Mouse (Mus musculus) small intestine, adult 2 months (tissue): ENCODE results near the gene Ehd2. TPM values are rescaled to one million over a fixed set of nuclear protein-coding genes. Genes with fewer than 3 reads are reported as not detected.

Experiments
- H3K27ac ChIP-seq: fragments of 200-500 bp; 2 replicates; pipeline ENCODE4 v1.5.1; 2012; ENCODE audit warnings: low read depth, low read length, control low read depth, inconsistent platforms; ENCODE audit not compliant: insufficient read depth
- H3K27me3 ChIP-seq: fragments of 200-500 bp; 2 replicates; pipeline ENCODE4 v1.6.1; 2012; ENCODE audit warnings: mild to moderate bottlenecking, moderate library complexity, low read length, inconsistent platforms; ENCODE audit not compliant: control insufficient read depth, insufficient read depth
- H3K36me3 ChIP-seq: fragments of 200-500 bp; 2 replicates; pipeline ENCODE4 v1.6.1; 2012; ENCODE audit warnings: mild to moderate bottlenecking, low read length, control low read depth, inconsistent platforms; ENCODE audit not compliant: control insufficient read depth, insufficient read depth
- H3K4me1 ChIP-seq: fragments of 200-500 bp; 2 replicates; pipeline ENCODE4 v1.6.1; 2012; ENCODE audit warnings: low read length, inconsistent platforms, mixed read lengths; ENCODE audit not compliant: control insufficient read depth, insufficient read depth, insufficient read length
- H3K4me3 ChIP-seq: fragments of 200-500 bp; 2 replicates; pipeline ENCODE4 v1.5.1; 2012; ENCODE audit warnings: low read depth, mild to moderate bottlenecking, control low read depth, inconsistent platforms, low read length, moderate library complexity
- CTCF ChIP-seq: fragments of 200-500 bp; IDR thresholded peaks from 2 replicates; pipeline ENCODE4 v1.5.1; 2012; ENCODE audit warnings: low read depth, mild to moderate bottlenecking, control low read depth, inconsistent platforms, low read length, moderate library complexity, mixed read lengths; ENCODE audit not compliant: insufficient replicate concordance, insufficient read length; ENCODE audit errors: extremely low read depth
- POLR2A ChIP-seq: fragments of 200-500 bp; IDR thresholded peaks from 2 replicates; pipeline ENCODE4 v1.6.1; 2012; ENCODE audit warnings: low read depth, mild to moderate bottlenecking, control low read depth, inconsistent platforms, low read length, moderate library complexity
- WGBS: fragments of 180-500 bp; shearing (Covaris S2); methylation state at CpG from one replicate; pipeline ENCODE4 v1.1.7; 2018; 5-methylcytosine and 5-hydroxymethylcytosine counted together
- polyA plus RNA-seq: library from polyadenylated mRNA; depleted of rRNA; stranded (reverse); fragments of >200 nt; gene quantifications from 2 replicates; pipeline ENCODE4 v1.2.3, GENCODE M21; 2012

Gene Ehd2
- polyA plus RNA-seq, 1 experiment, result 14.5 TPM

GRCm38 (mm10) chr7:15954978-15955443 is 12.4 kb downstream of the Ehd2 start:
- Histone ChIP-seq H3K4me1 (no peaks in the 10 kb centered on the region; the same call in 1 of the 2 replicates), H3K4me3 (no peak overlapping the region), H3K27me3 (no peaks in the 10 kb centered on the region), H3K36me3 (no peaks in the 10 kb centered on the region), H3K27ac (no peak overlapping the region)
- WGBS, result 18% methylated on average over 21 of the region's 21 CpGs
- TF ChIP-seq CTCF, result no peak
- no peak for TF ChIP-seq POLR2A

GRCm38 (mm10) chr7:15954436-15954835 is 12.9 kb downstream of the Ehd2 start:
- Histone ChIP-seq H3K4me3 (no peak overlapping the region), H3K27ac (no peak overlapping the region), H3K27me3 (no peaks in the 10 kb centered on the region), H3K36me3 (no peaks in the 10 kb centered on the region), H3K4me1 (no peaks in the 10 kb centered on the region; the same call in none of the 2 replicates)
- 84% methylated on average over 7 of the region's 7 CpGs for WGBS
- TF ChIP-seq CTCF, result no peak
- no peak for TF ChIP-seq POLR2A

GRCm38 (mm10) chr7:15953307-15954074 is 13.9 kb downstream of the Ehd2 start:
- no peaks in the 10 kb centered on the region for H3K36me3 ChIP-seq
- WGBS, result 86% methylated on average over 13 of the region's 13 CpGs
- no peak overlapping the region for H3K4me3 ChIP-seq

GRCm38 (mm10) chr7:15952416-15952815 is 15.0 kb downstream of the Ehd2 start:
- Histone ChIP-seq H3K4me3 (no peak overlapping the region), H3K27ac (no peak overlapping the region), H3K36me3 (no peaks in the 10 kb centered on the region), H3K27me3 (no peaks in the 10 kb centered on the region), H3K4me1 (peaks cover 5% of the 10 kb centered on the region)
- TF ChIP-seq CTCF (no peak), POLR2A (no peak)
- WGBS, result 46% methylated on average over 3 of the region's 3 CpGs

More at GRCm38 (mm10) chr7:15953307-15954074, 13.9 kb downstream of the Ehd2 start:
- TF ChIP-seq CTCF, result no peak
- TF ChIP-seq POLR2A, result no peak
- Histone ChIP-seq H3K27me3 (no peaks in the 10 kb centered on the region), H3K27ac (no peak overlapping the region), H3K4me1 (peaks cover 4% of the 10 kb centered on the region)

GRCm38 (mm10) chr7:15950008-15950407 is 17.4 kb downstream of the Ehd2 start:
- TF ChIP-seq CTCF, result no peak
- TF ChIP-seq POLR2A, result no peak
- H3K36me3 ChIP-seq, result no peaks in the 10 kb centered on the region
- H3K27me3 ChIP-seq, result no peaks in the 10 kb centered on the region
- H3K27ac ChIP-seq, result no peak overlapping the region
- peaks cover 7% of the 10 kb centered on the region for H3K4me1 ChIP-seq
- H3K4me3 ChIP-seq, result no peak overlapping the region
- WGBS, result 84% methylated on average over 15 of the region's 15 CpGs

- peak overlapping the region; percentile 42 for H3K27ac ChIP-seq
- H3K4me1 ChIP-seq, result peaks cover 10% of the 10 kb centered on the region
- H3K36me3 ChIP-seq, result peaks cover 2% of the 10 kb centered on the region
- TF ChIP-seq CTCF (no peak), POLR2A (no peak)
- H3K27me3 ChIP-seq, result no peaks in the 10 kb centered on the region
- WGBS, result 65% methylated on average over 7 of the region's 7 CpGs
- no peak overlapping the region for H3K4me3 ChIP-seq
Observed at GRCm38 (mm10) chr7:15949216-15949790, 18.1 kb downstream of the Ehd2 start.

GRCm38 (mm10) chr7:15948381-15948941 is 18.9 kb downstream of the Ehd2 start:
- Histone ChIP-seq H3K4me1 (peaks cover 10% of the 10 kb centered on the region), H3K27ac (peak overlapping the region; percentile 63), H3K27me3 (no peaks in the 10 kb centered on the region), H3K36me3 (peaks cover 10% of the 10 kb centered on the region), H3K4me3 (peak overlapping the region; percentile 54)
- TF ChIP-seq CTCF (peak; percentile 87), POLR2A (no peak)
- 1% methylated on average over 23 of the region's 23 CpGs for WGBS
